Mouse (Mus musculus): ENCODE results near the gene Vamp4.

- TF ChIP-seq CTCF (IDR thresholded peaks at IDR 0.05; ENCODE audit: low read depth) (no peak), EP300 (IDR thresholded peaks at IDR 0.05; ENCODE audit: low read depth) (no peak)
Observed at GRCm38 (mm10) chr1:162589443-162589842, 19.1 kb downstream of the Vamp4 start.

All from heart, postnatal 0 days (tissue).